Mouse (Mus musculus): ENCODE data around the gene Prcd. TPM values are rescaled to one million over a fixed set of nuclear protein-coding genes. Genes with fewer than 3 reads are reported as not detected.
"Not testable (repeated sequence)": the region's sequence is repeated elsewhere in the genome, so short reads cannot be mapped to it uniquely, and the experiment has no call there.

Gene Prcd
- total and polyA plus RNA-seq, 3 experiments: 10.2 to 14.2 (median 13.0) TPM

DNA sequence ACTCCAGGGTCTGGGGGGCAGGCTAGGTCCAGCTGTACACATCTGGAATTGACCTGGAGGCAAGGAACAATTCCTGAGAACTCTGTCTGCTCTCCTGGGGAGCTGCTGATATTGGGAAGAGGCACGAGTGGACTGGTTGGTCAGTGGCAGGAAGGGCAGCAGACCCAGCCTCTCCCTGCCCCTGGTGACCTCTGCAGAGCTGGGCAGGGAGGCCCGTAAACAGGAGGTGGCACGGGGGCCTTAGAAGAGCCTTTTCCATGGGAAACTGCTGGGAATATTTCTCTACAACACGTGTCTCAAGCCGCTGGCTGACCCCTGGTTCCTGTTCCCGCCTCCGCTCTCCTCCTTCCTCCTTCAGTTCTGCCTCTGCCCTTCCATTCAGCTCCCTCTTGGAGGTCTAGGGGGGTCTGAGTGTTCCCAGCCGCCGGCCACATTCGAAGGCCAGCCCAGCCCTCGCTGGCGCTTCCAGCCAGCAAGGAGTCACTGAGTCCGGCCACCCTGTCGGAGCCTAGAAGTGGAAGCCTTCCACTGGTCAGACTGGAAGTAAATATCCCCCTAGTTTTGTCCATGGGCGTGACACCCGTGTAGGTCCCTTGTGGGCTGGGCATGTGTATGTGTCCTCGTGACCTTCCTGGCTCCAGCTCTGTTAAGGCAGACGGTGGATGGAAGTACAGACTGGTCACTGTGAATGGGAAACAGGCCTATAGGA, 5.0 kb upstream of the Prcd start:
- DNase-seq: no peak

DNA sequence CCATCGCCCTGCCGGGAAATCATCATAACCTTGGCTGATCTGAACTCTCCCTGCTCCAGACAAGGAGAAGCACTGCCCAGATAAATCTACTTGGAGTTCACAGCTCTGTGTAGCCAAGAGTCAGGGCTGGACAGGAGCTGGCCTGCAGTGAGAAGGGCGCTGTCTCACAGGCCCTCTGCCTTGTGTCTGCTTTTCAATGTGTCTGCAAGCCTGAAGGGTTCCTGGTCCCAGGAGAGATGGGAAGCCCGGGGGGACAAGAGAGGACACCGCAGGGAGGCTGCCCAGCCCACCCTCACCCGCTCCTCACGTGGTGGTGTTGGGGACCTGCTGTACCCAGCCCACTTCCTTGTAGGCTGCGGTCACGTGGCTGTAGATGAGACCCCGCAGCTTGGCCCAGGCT, 4.4 kb upstream of the Prcd start:
- no peak for DNase-seq

DNA sequence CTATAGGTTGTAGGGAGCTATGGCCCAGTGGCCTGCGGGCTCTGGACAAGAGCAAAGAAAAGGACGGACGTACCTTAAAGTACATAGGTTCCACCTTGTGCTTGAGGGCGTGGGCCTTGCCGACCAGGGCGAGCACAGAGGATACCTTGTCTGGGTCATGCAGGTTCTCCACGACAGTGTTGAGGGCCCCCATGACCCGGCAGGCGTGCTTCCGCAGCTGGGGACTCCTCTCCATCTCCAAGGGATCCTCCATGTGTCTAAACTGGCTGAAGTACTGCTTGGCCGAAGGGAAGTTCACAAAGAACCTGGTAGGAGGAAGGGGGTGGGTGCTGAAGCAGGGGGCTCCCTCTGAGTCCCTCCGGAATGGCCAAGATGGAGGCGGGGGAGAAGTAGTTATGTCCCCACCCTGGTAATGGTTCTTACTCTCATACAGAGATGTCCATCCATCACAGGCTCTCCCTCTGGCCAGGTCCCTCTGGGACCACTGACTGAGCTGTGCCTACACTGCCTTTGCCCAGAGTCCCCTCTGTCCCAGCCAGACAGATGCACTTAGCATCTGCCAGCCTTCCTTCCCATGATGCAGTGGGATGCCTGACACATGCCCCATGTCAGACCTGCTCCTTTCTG, 3.5 kb upstream of the Prcd start:
- DNase-seq: no peak

DNA sequence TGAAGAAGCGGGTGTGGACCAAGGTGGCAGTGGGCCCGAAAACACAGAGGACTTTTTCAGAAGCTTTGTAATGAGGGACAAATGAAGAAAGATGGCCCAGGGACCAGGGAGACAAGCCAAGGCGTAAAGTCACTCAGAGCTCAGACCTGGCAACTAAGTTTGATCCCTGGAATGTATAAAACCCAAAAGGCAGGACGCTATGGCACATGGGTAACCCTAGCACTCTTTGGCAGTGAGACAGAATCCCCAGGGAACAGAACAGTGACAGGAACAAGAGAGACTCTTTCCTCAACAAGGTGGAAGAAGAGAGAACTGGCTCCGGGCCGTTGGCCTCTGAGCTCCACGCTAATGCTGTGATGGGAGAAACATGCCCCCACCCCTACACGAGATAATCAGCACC, 2.5 kb upstream of the Prcd start:
- no peak for DNase-seq

DNA sequence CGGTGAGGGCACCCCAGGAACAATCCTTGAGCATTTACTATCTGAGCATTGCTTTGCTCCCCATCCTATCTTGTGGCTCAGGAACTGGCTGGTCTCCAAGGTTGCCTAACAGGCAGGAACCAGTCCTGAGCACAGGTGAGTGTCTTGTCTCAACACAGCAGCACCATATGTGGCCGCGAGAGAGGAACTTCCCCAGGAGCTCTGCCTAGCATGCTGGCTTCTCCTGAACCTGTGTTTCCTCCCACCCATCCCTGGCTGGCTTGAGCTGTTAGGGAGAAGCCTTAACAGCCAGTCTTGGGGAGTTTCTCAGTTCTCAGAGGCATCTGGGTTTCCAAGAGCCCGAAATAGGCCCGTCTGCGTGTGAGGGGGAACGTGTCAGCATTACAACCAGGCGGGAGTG, 2.0 kb upstream of the Prcd start:
- no peak for DNase-seq

DNA sequence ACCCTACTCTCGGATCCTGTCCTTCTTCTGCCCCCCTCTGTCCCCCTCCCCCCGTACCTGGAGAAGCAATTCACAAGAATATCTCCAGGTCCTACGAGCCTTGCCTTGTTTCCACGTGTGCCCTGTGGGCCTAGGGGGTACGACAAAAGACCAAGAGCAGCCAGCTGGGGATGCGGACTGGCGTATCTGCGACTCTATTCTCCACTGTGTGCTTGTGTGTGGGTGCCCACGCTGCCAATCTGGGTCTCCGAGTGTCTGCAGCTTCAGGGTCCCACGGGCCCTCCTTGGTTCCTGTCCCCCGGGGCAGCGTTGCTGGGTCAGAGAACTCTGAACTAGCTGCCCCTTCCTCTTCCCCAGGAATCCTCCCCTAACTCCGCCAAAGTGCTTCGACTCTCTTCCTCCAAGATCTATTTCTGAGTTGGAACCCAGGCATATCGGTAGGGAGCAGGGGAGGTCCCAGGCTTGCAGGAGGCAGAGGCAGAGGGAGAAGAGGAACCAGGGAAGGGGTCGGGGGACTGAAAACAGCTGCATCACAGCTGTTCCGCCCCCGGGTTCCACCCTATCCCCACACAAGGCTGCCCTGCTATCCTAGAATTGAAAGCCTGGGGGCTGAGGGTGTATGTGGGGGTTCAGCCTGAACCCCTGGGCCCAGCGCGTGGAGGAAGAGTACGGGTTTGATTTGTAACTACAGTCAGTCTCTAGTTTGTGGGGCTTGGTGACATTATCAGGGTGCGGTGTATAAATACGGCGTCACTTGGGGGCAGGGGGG, 820 bp upstream of the Prcd start:
- no peak for DNase-seq

DNA sequence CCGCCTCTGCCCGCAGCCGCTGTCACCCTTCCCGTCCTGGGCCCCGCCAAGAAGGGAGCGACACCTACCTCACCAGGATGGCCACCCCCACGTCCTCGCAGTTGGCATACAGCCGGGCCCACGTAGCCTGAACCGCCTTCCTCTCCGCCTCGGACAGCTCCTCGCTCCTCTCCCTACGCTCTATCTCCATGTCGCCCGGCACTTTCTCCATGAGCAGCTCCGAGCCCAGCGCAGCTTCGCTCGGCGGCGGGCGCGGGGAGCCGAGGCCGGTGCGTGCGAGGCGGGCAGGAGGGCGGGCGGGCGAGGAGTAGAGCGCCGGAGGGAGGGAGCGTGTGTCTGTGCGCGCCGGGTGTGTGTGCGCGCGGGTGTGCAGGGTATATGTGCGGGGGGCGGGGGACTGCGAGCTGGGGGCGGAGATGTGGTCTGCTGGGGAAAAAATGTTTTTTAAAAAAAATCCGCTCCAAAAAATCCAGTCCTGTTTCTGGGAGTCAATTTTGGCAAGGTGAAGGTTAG, 431 bp downstream of the Prcd start:
- DNase-seq: peak; percentile 76

DNA sequence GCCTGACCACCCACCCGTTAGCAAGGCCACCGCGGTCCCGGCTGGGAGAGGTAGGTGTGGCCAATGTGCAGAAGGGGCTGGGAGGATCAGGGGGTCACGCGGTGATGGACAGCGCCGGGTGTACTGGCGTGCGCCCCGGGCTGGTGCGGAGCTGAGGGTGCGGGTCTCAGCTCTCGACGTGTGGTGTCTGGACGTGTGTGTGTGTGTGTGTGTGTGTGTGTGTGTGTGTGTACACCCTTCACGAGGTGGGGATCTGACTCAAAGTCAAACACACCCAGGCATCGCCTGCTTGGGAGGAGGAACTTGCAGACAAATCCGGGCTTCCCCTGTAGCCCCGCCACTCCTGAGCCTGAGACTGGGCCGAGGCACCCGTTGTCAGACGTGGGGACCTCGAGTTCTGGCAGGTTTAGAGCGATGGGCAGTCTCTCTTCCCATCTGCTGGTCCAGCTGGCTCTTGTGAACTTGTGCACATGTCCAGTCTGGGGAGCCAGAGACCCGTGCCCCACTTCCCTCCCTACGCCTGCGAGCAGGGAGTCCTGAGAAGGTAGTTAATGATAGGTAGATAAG, 1.0 kb downstream of the Prcd start, which contains the start of gene Cygb:
Gene Cygb (minus strand): TSS at position 59 of the 567 bp plus-strand sequence.
- peak; percentile 61 for DNase-seq

DNA sequence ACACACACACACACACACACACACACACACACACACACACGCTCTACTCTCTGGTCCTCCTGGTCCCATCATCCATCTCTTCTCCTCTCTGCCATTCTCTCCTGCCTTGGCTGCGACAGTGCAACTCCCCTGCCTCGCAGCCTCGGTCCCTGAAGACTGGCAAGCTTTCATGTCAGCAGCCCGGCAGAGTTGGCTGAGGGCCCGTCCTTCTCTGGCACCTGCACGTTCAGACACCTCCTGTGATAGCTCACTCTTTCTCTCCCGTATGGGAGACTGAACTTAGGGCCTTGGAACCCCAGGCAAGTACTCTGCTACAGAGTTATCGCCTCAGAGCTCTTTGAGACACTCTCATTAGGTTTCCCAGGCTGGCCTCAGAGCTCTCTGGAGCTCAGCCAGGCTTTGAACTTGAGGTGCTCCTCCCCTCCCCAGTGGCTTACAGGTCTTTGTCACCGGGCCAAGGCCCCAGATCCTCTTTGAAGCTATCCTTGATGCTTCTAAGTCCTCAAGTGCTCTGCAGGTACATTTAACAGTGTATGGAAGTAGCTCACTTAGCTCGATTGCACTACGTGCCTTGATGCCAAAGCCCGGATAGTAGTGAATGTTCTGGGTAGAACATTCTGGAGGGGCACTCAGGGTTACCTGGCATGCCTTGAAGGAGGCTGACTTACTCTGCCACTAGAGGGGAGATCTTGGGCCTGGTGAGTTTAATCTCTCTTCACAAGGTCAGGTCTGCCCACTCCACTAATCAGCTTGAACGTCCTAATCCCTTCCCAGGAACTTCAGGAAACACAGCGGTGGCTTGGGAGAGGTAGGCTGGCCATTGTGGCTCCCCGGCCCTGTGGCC, 3.2 kb downstream of the Prcd start:
- DNase-seq: peak; percentile 80

DNA sequence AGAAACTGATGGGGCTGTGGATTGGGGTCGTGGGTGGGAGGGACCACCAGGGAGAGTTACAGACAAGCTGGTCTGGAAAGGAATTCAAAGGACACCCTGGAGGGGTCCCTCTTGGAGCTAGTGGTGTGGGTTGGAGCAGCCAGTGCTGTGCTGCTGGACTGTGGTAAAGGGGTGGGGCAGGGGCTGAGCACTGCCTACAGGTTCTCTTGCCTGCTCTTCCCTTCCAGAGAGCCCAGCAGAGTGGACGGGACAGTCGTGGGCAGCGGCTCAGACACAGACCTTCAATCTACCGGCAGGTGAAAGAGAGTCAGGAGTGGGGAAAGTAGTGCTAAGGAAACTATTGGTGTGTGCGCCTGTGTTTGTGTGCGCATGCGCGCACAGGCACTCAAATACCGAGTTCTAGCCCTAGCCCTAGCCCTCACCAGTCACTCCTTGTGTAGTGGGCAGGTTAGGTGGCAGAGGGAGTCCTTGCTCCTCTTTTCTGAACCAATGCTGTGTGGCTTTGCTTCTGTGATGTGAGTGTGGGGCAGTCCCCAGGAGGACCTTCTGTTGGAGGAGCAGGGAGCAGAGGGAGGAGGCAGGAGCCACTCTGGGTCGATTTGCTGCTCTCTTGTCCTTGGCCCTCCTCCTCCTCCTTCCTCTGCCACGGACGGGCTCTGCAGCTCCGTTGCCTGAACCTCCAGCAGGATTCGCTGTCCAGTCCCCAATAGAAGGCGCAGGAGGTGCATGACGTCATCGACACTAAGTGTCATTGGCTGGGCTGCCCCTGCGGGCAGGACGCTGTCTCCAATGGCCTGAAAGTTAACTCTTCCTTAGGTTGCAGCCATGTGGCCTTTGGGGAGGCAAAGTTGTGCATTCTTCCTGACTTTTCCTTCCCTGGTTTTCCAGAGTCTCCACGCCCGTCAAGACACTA, 4.2 kb downstream of the Prcd start:
- peak; percentile 96 for DNase-seq

DNA sequence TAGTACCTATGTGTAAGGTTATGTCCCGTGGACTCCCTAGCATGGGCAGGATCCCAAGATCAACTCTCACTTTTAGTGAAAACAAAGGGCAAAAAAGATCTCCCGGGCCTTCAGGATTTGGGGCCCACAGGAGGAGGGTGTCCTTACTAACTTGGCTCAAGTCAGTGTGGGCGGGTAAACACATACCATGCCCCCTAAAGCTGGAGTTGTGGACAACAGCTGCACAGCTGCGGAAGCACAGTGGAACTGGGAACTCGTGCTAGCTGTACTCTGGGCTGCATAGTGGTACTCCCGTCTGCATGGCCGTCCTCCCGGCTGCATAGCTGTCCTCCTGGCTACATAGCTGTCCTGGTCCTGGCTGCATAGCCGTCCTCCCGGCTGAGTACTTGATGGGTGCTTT, 4.9 kb downstream of the Prcd start:
- DNase-seq: no peak

DNA sequence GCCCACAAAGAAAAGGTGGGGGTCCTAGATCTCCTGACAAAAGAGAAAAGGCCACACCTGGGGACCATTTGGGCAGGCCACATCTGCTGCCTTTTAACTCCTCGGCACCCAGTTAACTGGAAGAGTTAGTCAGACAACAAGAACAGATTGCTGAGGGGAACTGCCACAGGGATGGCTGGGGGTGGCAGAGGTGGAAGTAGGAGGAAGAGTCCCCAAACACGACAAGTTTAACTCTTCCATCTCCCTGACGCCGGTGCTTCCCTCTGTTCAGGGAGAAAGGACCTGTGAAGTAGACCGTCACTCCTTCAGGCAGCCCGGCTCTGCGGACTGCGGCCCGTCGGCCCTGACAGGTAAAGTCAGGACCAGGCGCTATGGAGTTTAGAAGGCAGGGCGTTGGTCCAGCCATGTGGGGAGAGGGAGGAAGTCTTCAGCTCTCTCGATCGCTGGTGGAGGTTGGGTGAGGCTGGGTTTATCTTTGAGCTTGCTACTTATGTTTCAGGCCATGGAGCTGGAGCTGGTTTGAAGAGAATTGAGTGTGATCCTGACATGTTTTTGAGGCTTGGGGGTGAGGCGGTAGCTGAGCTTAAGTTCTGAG, 5.8 kb downstream of the Prcd start:
- DNase-seq: no peak

DNA sequence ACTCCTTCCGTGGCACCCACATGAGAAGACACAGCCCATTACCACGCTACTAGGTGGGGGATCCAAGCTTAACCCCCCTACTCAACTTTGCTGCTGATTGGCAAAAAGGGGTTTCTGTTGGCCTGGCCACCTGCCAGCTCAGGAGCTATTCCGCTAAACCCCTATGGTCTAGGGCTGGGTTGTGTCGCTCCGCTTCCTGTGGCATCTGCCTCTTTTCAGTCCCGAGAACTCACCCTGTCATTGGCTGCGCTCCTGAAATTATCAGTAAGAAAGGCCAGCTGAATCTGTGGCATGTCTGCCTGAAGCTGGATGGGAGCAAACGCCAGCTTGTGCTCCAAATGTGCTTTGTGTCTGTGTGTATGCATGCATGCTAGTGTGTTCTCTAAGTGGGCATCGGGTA, 6.8 kb downstream of the Prcd start:
- no peak for DNase-seq

DNA sequence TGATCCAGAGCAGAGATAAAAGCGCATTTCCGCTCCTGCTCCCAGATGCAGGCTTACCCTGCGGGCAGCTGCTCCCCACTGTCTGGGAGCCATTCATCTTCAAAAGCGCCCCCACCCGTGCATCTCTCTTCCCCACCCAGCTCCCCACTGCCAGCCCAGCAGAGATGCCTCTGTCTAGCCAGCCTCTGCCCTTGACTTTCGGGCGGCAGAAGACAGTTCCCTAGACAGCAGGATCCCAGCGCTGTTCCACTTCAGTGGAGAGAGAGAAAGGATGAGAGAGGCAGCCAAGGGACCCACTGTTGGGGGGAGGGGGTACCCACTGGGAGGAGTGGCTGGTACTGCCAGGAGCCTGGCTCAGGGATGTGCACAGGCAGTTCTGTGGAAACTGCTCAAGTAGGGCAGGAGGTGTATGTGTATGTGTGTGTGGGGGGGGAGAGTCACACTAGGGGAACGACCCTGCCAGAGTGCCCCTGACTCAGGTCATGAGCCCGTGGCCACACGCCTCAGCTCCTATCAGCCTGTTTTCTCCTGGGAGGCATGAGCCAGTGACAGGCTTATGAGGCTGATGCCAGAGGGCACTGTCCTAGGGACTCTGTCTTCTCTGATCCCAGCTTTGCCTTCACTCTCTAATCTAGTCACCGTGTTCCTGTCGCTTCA, 8.1 kb downstream of the Prcd start:
- peak; percentile 74 for DNase-seq

DNA sequence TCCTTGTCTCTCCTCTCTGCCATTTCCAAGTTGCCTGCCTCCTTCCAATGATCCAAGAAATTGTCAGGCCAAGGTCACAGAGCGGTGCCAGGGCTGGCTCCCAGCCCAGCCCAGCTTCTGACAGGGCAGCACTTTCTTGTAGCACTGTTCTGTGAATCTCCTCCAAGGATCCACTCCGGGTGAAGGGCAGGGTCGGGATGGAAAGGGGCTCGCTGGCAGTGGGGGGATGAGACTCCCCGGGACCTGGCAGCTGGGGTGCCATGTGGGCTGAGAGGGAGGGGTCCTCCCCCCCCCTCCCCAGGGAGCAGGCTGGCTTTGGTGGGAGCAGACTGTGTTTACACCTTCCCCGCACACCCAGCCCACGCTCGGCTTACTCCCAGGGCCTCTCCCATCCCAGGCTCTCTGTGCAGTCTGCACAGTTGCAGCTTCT, 8.6 kb downstream of the Prcd start:
- peak; percentile 89 for DNase-seq

DNA sequence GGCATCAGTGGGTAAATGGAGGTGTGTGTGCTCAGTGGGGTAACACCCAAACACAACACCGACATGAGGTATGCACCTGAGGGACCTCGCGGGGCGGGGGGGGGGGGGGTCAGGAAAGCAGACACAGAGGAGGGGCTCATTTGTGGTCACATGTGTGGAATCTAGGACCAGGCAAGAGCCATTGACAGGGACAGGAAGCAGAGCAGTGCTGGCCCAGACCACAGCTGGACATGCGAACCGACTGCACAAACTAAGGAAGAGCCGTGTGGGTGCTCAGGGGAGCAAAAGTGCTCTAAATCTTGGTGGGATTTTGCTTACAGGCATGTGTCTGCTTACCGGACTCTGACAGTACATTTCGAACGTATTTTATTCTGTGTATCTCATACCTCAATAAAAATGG, 12.0 kb downstream of the Prcd start:
- no peak for DNase-seq

DNA sequence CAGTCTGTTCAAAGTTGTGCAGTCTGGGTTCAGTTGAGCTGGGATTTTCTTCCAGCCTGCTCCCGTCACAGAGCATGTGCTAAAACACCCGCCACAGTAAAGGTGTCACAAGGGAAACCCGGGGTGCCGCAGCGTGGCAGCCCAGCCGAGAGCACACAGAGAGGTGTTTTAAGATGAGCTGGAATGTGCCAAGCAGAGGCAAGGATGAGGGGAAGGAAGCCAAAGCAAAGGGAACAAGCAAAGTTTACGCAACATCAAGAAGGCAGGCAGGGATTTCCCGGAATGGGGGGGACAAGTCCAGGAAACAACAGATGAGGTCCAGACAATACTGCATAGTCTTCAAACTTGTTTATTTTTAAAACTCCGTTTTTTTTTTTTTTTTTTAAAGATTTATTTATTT, 13.2 kb downstream of the Prcd start:
- no peak for DNase-seq

DNA sequence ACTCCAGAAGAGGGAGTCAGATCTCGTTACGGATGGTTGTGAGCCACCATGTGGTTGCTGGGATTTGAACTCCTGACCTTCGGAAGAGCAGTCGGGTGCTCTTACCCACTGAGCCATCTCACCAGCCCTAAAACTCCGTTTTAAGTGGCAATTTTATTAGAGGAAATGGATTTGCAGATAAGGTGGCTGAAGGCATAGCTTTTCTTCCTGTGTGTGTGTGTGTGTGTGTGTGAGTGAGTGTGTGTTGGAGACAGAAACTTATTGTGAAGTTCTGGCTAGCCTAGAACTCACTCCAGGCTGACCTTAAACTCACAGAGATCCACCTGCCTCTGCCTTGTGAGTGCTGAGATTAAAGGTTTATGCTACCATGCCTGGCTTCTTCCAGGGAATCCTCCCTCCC, 13.7 kb downstream of the Prcd start:
- not testable (repeated sequence) for DNase-seq

DNA sequence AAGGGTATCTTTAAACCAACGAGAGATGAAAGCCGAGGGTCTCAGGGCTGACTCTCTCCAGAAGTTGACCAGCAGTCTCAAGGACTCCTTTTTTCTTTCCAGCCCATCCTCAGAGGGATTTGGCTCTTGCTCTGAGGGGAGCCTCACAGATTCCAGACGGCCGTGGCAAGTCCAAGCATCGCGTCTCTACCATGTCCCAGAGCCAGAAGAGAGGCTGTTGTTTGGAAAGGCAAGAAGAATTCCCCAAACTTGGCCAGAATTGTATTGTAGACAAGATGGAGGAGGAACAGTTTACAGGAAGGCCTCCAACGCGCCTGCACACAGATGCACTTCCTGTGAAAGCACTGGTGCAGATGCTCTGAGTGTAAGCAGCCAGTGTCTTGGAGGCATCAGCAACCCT, 14.6 kb downstream of the Prcd start:
- peak; percentile 4 for DNase-seq
